Mouse (Mus musculus) heart, embryonic 11.5 days (tissue): ENCODE measurements around the gene Shmt2. TPM values are rescaled to one million over a fixed set of nuclear protein-coding genes. Genes with fewer than 3 reads are reported as not detected.
A peak's percentile ranks its signal among the peaks of the same experiment; 100 is the strongest.

Source experiments
- ATAC-seq: fragments of 200-750 bp; cut with Nextera tagmentation; replicated peaks from 2 replicates; pipeline ENCODE4 v1.8.0; 2017; ENCODE audit warnings: moderate library complexity; ENCODE audit not compliant: insufficient number of reproducible peaks, low FRiP score, low TSS enrichment
- H3K27ac ChIP-seq: fragments of 300-500 bp; sonication (generic); 2 replicates; pipeline ENCODE4 v1.5.1; 2014; ENCODE audit warnings: mild to moderate bottlenecking, low read depth, low read length
- H3K27me3 ChIP-seq: fragments of 300-500 bp; sonication (generic); 2 replicates; pipeline ENCODE4 v1.6.1; 2014; ENCODE audit warnings: mild to moderate bottlenecking, low read length, mixed read lengths; ENCODE audit not compliant: control insufficient read depth, insufficient read depth
- H3K36me3 ChIP-seq: fragments of 300-500 bp; sonication (generic); 2 replicates; pipeline ENCODE4 v1.6.1; 2014; ENCODE audit warnings: mild to moderate bottlenecking, low read length, moderate library complexity, mixed read lengths; ENCODE audit not compliant: control insufficient read depth, insufficient read depth
- H3K4me1 ChIP-seq: fragments of 300-500 bp; sonication (generic); 2 replicates; pipeline ENCODE4 v1.6.1; 2014; ENCODE audit warnings: low read length; ENCODE audit not compliant: control insufficient read depth, insufficient read depth
- H3K4me2 ChIP-seq: fragments of 300-500 bp; sonication (generic); 2 replicates; pipeline ENCODE4 v1.6.1; 2014; ENCODE audit warnings: mild to moderate bottlenecking, moderate library complexity
- H3K4me3 ChIP-seq: fragments of 300-500 bp; sonication (generic); 2 replicates; pipeline ENCODE4 v1.5.1; 2014; ENCODE audit warnings: low read depth, low read length
- H3K9ac ChIP-seq: fragments of 300-500 bp; sonication (generic); 2 replicates; pipeline ENCODE4 v1.6.1; 2014; ENCODE audit warnings: mild to moderate bottlenecking, low read depth, low read length, moderate library complexity
- H3K9me3 ChIP-seq: fragments of 300-500 bp; sonication (generic); replicated peaks from 2 replicates; pipeline ENCODE4 v1.6.1; 2016; ENCODE audit warnings: low read length; ENCODE audit not compliant: control insufficient read depth
- WGBS: fragments of 180-500 bp; shearing (Covaris S2); extraction: QIAGEN DNeasy Blood & Tissue Kit; methylation state at CpG from one replicate; pipeline ENCODE4 v1.1.7; 2014; ENCODE audit not compliant: insufficient replicate concordance; 5-methylcytosine and 5-hydroxymethylcytosine counted together
- polyA plus RNA-seq: library from polyadenylated mRNA; unstranded; fragments of >200 nt; fragmentation: Nextera tagmentation; extraction: Ambion mirVana; gene quantifications from 2 replicates; pipeline ENCODE4 v1.2.1, GENCODE M21; 2014

Shmt2 gene
- polyA plus RNA-seq, result 71.3 and 82.7 TPM in 2 replicates

GRCm38 (mm10) chr10:127522088-127522581 lies at the start of gene Shmt2:
TSS of gene Shmt2 (minus strand) at chr10:127522444.
- H3K4me2 ChIP-seq, result peak within 1 kb of the TSS; percentile 75
- peaks cover 8% of the 10 kb centered on the region; the same call in 1 of the 2 replicates for H3K36me3 ChIP-seq
- H3K4me1 ChIP-seq, result peaks cover 22% of the 10 kb centered on the region
- peak within 1 kb of the TSS; percentile 56 for H3K9ac ChIP-seq
- H3K4me3 ChIP-seq, result peak within 1 kb of the TSS; percentile 55
- no peak within 1 kb of the TSS for H3K27ac ChIP-seq
- ATAC-seq, result peak; percentile 58
- peaks cover 41% of the 10 kb centered on the region for H3K27me3 ChIP-seq
- under 1% methylated on average over 21 of the region's 21 CpGs for WGBS
- H3K9me3 ChIP-seq, result no peaks in the 10 kb centered on the region

GRCm38 (mm10) chr10:127570937-127571641 lies 48.8 kb upstream of the Shmt2 start:
- Histone ChIP-seq H3K9me3 (no peaks in the 10 kb centered on the region), H3K36me3 (peaks cover 28% of the 10 kb centered on the region), H3K9ac (no peak overlapping the region), H3K27ac (no peak overlapping the region), H3K4me2 (no peak overlapping the region), H3K4me3 (no peak overlapping the region), H3K4me1 (no peaks in the 10 kb centered on the region), H3K27me3 (no peaks in the 10 kb centered on the region)
- 89% methylated on average over 17 of the region's 17 CpGs for WGBS
- no peak for ATAC-seq

- ATAC-seq, result no peak
- H3K4me2 ChIP-seq, result no peak overlapping the region
- WGBS, result 56% methylated on average over 6 of the region's 6 CpGs
- H3K27ac ChIP-seq, result no peak overlapping the region
- no peaks in the 10 kb centered on the region for H3K27me3 ChIP-seq
- H3K36me3 ChIP-seq, result peaks cover 24% of the 10 kb centered on the region
- no peak overlapping the region for H3K4me3 ChIP-seq
- H3K9ac ChIP-seq, result no peak overlapping the region
- H3K9me3 ChIP-seq, result no peaks in the 10 kb centered on the region
- no peaks in the 10 kb centered on the region for H3K4me1 ChIP-seq
These were observed 48.1 kb upstream of the Shmt2 start for GRCm38 (mm10) chr10:127570384-127570783.

GRCm38 (mm10) chr10:127569450-127569849 lies 47.2 kb upstream of the Shmt2 start:
- no peaks in the 10 kb centered on the region for H3K27me3 ChIP-seq
- 16% methylated on average over 3 of the region's 3 CpGs for WGBS
- ATAC-seq, result no peak
- H3K36me3 ChIP-seq, result peaks cover 21% of the 10 kb centered on the region
- H3K9ac ChIP-seq, result no peak overlapping the region
- H3K4me1 ChIP-seq, result peaks cover 2% of the 10 kb centered on the region
- H3K4me2 ChIP-seq, result no peak overlapping the region
- H3K4me3 ChIP-seq, result no peak overlapping the region
- H3K9me3 ChIP-seq, result no peaks in the 10 kb centered on the region
- no peak overlapping the region for H3K27ac ChIP-seq

GRCm38 (mm10) chr10:127566553-127567326 lies 44.5 kb upstream of the Shmt2 start:
- H3K27ac ChIP-seq, result no peak overlapping the region
- no peak overlapping the region for H3K4me2 ChIP-seq
- H3K36me3 ChIP-seq, result peaks cover 19% of the 10 kb centered on the region
- no peaks in the 10 kb centered on the region for H3K27me3 ChIP-seq
- H3K4me1 ChIP-seq, result peaks cover 12% of the 10 kb centered on the region
- no peak overlapping the region for H3K4me3 ChIP-seq
- 90% methylated on average over 28 of the region's 28 CpGs for WGBS
- no peak for ATAC-seq
- H3K9ac ChIP-seq, result no peak overlapping the region
- no peaks in the 10 kb centered on the region for H3K9me3 ChIP-seq

- WGBS, result 32% methylated on average over 13 of the region's 13 CpGs
- H3K36me3 ChIP-seq, result peaks cover 22% of the 10 kb centered on the region
- H3K4me2 ChIP-seq, result no peak overlapping the region
- H3K27me3 ChIP-seq, result no peaks in the 10 kb centered on the region
- peaks cover 12% of the 10 kb centered on the region for H3K4me1 ChIP-seq
- H3K4me3 ChIP-seq, result no peak overlapping the region
- H3K9me3 ChIP-seq, result no peaks in the 10 kb centered on the region
- H3K27ac ChIP-seq, result peak overlapping the region; percentile 3; the same call in 1 of the 2 replicates
- no peak overlapping the region for H3K9ac ChIP-seq
- peak; percentile 58; the same call in 1 of the 2 replicates for ATAC-seq
These were observed 42.1 kb upstream of the Shmt2 start for GRCm38 (mm10) chr10:127564301-127564700.

GRCm38 (mm10) chr10:127563840-127564239 lies 41.6 kb upstream of the Shmt2 start:
- H3K9me3 ChIP-seq, result no peaks in the 10 kb centered on the region
- peaks cover 12% of the 10 kb centered on the region for H3K4me1 ChIP-seq
- peak; percentile 18; the same call in 1 of the 2 replicates for ATAC-seq
- no peak overlapping the region for H3K4me2 ChIP-seq
- H3K9ac ChIP-seq, result peak overlapping the region; percentile 39; the same call in 1 of the 2 replicates
- peak overlapping the region; percentile 32 for H3K27ac ChIP-seq
- H3K4me3 ChIP-seq, result no peak overlapping the region
- 64% methylated on average over 8 of the region's 8 CpGs for WGBS
- H3K27me3 ChIP-seq, result no peaks in the 10 kb centered on the region
- peaks cover 25% of the 10 kb centered on the region for H3K36me3 ChIP-seq

- no peak overlapping the region for H3K4me3 ChIP-seq
- ATAC-seq, result no peak
- H3K27me3 ChIP-seq, result no peaks in the 10 kb centered on the region
- no peak overlapping the region for H3K27ac ChIP-seq
- peaks cover 44% of the 10 kb centered on the region for H3K36me3 ChIP-seq
- H3K9ac ChIP-seq, result no peak overlapping the region
- peaks cover 12% of the 10 kb centered on the region for H3K4me1 ChIP-seq
- H3K4me2 ChIP-seq, result no peak overlapping the region
- H3K9me3 ChIP-seq, result no peaks in the 10 kb centered on the region
These were observed 38.9 kb upstream of the Shmt2 start for GRCm38 (mm10) chr10:127561145-127561544.
